Comparison of ENCODE assay signal across 10 mouse cellular contexts in genomic region chr7:91514445-91514844, GRCm38 (mm10).
DNase-seq lines count a peak whose midpoint lies in the region; ATAC-seq lines count a peak whose summit lies in the region.
"Had no signal": no experiment of that assay in that cellular context is flagged by ENCODE, and none has a peak within 500 bp of the region (broad histone marks: within the 10 kb centered on the region; RNA-seq: fewer than 3 reads in every experiment).

No protein-coding gene starts in this region.

- no peak for ATAC-seq in cerebellum, adult (ENCODE audit: insufficient number of reproducible peaks, low FRiP score, low TSS enrichment)
- ATAC-seq: inflammation-experienced regulatory T-cells, adult 6 months had no signal

- DNase-seq in cerebellum, adult 18-20 months, result peak; percentile 3 to 4
- peak; percentile 8 for DNase-seq in right cerebral cortex, postnatal 14 days
- no peak for DNase-seq in right cerebral cortex, adult 18-20 months
- peak; percentile 55 to 70 for DNase-seq in layer of hippocampus, adult 8-10 months (ENCODE audit: low spot score in 2 of 2)
- no peak for DNase-seq in ovary, postnatal 14 days (ENCODE audit: low spot score)
- no peak for DNase-seq in heart, postnatal 36 days
- no peak for DNase-seq in lung, postnatal 4 days
- DNase-seq: gastrocnemius, postnatal 14 days had no signal

- intact Hi-C loops in heart, postnatal 36 days (cut with DNase I), result no loop called here

Comparison
In these comparisons a context has a peak if more than half of its experiments do, and no peak if none do; other contexts are left out.
1. DNase-seq: peak in cerebellum, adult 18-20 months (2 of 2), right cerebral cortex, postnatal 14 days (single experiment) and layer of hippocampus, adult 8-10 months (2 of 2); none in right cerebral cortex, adult 18-20 months (single experiment), ovary, postnatal 14 days (single experiment), heart, postnatal 36 days (0 of 2) and lung, postnatal 4 days (0 of 2).